Mouse (Mus musculus) left cerebral cortex, adult 8-10 months (tissue): ENCODE data around the gene Hsd3b1. TPM values are rescaled to one million over a fixed set of nuclear protein-coding genes. Genes with fewer than 3 reads are reported as not detected.
"Not testable (repeated sequence)": the region's sequence is repeated elsewhere in the genome, so short reads cannot be mapped to it uniquely, and the experiment has no call there.

Experiments used
- DNase-seq, 2 experiments: peaks; one replicate each; pipeline ENCODE4 v3.0.0; 2022; ENCODE audit warnings: low spot score in 2 of 2
- total RNA-seq, 4 experiments: library from RNA; stranded (reverse); gene quantifications; 2 replicates each; pipeline ENCODE4 v1.2.4; 2022

The Hsd3b1 gene
- 1 to 10 TPM in 2 of 4 experiments, not detected in 2; 4.5 to 4.7 TPM for total RNA-seq

DNA sequence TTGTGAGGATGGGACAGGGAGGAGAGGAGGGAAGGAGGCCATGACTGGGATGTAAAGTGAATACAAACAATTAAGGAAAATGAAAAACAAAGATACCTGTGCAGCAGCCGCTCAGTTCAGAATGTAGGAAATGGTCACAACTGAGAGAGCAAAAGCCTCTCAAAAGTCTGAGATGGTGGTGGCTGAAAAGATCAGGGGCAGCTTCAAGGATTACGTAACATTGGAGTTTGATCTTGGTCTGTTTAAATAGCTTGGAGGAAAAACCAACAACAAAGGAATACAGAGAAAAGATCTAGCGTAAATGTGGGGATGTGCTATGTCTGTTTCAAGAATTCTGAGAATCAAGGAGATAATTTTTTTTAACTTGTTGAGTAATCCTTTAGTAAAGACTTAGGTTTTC is at the start of gene Hsd3b1:
Gene Hsd3b1 (minus strand): TSS at position 219 of the 400 bp plus-strand sequence.
- DNase-seq: no peak

DNA sequence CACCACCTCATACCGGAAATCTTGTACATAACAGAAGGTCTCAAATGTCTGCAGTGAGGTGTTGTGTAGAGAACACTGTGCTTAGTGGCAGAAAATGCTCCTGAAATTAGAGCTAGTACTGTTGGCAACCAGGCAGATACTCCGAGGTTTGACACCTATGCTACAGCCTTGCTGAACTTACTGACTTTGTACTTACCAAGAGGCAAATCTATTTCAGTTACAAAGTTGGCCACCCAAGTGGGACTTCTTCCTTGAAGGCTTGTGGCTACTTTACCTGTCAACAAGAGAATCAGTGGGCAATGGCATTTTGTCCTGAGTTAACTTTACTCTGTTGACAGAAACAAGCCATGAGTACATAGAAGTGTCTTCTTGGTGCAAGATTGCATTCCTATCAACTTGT is 38.0 kb upstream of the Hsd3b1 start:
- no peak for DNase-seq

DNA sequence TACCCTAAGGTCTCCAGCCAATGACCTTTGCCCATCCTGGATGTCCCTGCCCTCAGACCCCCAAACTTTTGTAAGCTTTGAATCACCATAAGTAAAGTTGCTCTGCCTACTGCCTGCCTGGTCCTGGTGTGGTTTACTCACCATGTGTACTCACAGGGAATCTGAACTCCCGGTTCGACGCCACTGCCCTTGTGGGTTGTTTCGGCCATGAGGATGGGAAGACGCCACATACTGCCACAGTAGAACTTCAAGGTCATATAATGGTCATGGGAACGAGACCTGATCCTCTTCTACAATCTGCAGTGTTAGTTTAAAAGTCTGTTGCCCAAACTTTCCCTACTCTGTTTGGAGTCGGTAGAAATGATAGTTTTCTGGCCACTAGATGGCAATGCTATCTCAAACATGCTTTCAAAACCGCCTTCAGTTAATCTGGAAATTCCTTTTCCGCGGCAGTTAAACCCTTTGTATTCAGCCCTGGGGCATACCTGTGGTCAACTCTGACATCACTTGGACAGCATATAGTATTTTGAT is 35.5 kb upstream of the Hsd3b1 start:
- no peak for DNase-seq

DNA sequence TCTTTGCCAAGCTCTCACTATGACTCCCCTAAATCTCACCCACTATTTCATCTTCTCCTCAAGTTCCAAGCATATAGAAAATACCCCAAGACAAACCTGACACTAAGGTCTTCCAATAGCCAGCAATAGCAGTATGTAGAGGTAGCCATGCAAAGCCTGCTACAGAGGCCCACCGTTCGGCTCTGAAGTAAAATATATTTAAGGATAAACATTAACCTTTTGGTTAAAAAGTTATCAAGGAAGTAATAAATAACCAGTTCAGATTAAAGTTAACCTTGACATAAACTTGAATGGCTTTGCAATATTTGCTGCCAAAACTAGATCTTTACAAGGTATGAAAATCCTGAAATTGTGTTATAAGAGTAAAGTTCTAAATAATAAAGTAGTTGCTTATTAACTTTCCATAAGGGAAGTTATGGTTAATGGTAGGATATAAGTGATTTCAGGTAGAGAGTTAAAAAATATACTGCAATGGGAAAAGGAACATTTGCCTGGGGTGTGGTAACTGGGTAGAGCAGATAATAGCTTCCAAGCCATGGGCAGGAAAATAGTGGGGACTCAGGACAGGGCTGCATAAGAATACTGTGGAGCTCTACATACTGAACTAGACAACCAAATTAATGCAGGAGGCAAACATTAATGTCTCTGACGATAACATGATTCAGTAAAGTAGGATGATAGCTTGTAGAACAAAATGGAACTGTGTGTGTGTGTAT is 33.6 kb upstream of the Hsd3b1 start, which contains the start of gene Hao2:
Gene Hao2 (minus strand): TSS at position 183 of the 716 bp plus-strand sequence.
- no peak for DNase-seq

DNA sequence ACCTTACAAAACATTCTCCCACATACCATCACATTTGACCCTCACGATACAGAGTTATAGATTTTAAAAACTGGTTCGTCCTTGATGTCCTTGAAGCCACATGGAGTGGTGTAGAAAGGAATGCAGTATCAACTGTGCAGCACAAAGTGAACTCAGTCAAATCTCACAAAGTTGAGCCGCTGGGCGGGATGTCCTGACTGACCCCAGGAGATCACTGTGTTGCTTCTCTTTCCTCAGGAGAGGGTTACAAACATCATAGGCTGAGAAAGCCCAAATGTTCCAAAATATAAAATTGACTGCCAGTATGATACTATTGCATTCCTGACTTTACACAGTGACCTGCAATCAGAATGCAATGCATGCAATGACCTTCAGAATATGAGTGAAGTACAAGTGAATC is 30.8 kb upstream of the Hsd3b1 start:
- no peak for DNase-seq

DNA sequence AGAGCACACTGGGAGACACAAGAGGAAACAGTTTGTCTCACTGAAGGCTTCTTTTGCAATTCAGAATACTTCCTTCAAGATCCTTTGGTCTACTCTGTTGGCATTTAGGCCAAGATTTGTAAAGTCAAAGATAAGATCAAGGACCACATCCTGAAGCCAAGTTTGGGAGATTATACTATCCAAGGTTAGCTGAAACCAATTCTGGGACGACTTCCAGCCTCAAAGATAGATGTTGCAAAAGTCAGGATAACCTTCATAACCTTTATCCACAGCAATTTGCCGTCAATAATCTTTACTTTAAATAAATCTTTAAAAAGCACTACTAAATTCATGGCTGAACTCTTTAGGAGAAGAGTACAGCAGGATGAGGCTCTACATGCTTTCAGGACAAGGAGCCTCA is 28.6 kb upstream of the Hsd3b1 start:
- DNase-seq: no peak

DNA sequence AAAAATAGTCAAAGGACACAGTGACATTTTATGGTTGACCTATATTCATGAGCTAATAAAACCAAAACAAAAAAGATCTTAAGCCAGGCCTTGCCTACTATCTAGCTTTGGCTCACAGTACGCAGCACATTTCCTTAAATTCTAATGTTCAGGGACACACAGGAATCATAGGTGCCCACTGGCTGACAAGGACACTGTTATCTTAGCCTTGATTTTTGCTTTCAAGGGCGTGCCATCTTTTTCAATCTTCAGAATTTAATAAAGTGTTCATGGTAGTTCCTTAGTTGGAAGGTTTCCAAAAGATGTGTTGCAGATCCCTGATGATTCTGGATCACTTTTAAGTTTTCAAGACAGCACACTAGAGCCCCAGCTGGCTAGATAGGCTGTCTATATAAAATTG is 21.2 kb upstream of the Hsd3b1 start:
- DNase-seq: no peak

DNA sequence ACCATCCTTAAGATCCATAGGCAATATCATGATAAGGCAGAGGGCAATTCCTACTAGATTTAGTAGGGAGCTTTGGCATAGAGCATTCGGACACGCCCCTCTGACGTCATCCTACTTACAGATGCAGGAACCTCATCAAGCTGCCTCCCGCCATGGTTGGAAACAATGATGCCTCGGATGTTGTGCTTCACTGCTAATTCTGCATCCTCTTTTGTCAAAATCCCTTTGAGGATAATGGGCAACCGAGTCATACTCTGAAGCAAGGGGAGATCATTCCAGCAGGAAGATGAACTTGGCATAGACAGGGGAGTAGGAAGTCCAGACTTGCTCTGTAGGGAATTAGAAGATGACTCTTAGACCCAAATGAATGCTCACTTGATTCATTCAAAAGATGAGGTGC is 20.6 kb upstream of the Hsd3b1 start:
- no peak for DNase-seq

DNA sequence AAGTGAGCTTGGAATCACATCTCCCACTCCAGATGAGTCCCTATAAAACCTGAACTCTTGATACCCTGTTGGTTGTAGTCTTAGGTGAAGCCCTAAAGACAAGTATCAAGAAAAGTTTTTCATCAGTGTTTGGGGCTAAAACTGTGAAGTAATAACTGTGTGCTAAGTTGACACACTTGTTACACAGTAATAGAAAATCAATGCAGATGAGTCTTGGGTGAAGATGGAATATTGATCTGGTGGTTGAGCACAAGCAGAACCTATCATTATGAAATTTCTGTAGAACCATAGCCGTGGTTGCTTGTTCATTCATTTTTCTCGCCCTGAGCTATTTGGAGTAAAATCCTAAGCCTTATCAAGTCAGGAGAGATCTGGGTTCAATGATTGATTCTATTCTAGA is 8.6 kb upstream of the Hsd3b1 start:
- no peak for DNase-seq

DNA sequence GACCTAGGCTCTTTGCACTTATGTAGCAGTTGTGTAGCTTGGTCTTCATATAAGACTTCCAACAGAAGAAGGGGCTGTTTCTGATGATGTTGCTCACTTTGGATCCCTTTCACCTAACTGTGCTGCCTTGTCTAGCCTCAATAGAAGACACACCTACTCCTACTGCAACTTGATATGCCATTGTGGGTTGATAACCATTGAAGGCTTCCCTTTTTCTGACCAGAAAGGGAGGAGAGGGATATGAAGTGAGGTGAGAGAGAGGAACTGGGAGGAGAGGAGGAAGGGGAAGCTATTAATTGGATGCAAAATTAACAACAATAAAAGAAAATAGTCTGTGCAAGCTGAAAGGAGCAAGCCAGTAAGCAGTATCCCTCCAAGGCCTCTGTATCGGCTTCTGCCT is 3.2 kb upstream of the Hsd3b1 start:
- no peak for DNase-seq

DNA sequence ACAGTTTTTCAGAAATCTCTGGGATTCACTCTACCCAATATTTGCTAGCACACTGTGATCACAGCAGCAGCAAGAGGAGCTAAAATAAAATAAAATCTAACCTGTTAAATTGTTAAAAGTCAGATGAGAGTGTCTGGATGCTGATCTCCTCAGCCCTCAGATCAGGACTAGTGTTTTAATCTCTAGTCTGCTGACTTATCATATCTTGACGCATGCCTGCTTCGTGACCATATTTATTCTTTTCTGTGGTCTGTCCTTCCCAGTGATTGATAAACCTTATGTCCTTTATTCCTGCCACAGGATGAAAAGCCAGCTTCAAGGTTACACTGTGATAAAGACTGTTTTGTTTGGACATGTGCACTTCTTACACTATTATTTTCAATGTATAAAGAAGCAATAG is 1.5 kb downstream of the Hsd3b1 start:
- no peak for DNase-seq

DNA sequence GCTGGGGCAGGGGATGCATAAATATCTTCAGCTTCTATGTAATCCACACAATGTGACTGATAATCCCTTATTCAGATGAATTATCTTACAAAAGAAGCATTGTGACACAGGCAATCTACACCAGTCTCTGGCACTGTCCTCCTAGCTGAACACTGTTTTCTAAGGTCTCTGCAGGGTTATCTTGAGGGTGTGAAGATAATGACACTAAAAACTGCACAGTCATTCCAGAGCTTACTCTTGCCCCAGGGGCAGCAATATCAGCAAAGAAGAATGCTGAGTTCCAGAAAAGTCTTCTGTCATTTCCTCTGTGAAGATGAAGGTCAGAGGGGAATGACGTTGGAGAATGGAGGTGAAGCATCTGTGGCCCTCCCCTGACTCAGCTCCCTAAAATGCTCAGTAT is 2.7 kb downstream of the Hsd3b1 start:
- no peak for DNase-seq

DNA sequence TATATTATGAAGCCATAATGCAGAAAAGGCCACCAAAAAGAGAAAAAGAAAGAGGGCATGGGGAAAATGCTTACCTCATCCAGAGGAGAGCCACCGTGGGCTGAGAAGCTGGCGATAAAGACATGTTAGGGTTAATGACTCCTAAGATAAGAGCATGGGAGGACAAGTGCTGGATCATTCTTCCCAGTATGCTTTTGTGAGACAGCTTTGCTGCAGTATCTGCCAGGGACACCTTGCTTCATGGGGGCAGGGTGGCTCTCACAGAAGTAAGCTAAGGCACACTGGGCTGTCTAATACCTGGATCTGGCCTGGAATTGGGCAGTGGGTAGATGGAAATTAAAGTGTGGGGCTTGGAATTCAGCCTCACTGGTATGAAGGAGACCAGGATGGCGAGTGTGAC is 4.4 kb downstream of the Hsd3b1 start:
- no peak for DNase-seq

DNA sequence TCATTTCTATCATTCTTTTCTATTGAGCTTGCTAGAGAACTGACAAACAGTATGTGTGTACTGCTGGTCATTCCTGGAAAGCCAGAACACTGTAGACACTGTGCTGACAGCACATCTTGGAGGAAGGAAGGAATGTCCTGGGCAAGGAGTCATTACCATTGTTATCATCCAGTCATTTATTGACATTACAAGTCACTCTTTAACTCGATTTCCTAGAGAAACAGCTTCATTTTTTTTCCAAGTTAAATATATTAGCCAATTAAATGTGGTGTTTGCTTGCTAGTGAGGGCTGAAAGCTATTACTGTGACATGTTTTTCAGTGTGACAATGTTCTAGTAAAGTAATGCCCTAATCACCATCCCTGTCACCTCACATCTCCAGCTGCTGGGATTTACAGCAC is 5.9 kb downstream of the Hsd3b1 start:
- DNase-seq: no peak

DNA sequence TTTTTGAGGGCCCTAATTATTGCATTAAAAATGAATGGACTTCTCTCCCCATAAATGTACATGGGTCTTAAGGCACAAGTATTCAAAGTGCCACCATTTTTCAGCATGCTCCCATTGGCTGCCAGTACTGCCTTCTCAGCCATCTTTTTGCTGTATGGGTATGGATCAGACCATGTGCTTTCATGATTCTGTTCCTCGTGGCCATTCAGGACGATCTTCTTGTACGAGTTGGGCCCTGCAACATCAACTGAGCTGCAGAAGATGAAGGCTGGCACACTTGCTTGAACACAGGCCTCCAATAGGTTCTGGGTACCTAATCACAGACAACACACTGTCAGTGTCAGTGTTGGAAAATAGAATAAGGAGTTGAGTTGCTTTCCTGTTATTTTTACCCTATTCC is 6.5 kb downstream of the Hsd3b1 start:
- DNase-seq: no peak

DNA sequence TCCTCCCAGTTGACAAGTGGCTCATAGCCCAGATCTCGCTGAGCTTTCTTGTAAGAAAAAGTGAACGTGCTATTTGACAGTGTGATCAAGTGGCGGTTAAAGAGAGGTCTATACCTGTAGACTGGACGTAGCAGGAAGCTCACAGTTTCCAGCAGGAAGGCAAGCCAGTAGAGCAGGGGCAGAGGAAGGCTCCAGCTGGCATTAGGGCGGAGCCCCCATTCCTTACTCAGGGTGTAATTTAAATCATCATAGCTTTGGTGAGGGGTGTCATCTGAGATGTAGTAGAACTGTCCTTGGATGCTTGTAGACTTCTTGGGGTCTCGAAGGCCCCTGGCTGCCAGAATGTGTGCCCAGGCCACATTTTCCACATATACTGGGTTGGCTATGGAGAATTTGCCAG is 7.0 kb downstream of the Hsd3b1 start:
- DNase-seq: no peak

DNA sequence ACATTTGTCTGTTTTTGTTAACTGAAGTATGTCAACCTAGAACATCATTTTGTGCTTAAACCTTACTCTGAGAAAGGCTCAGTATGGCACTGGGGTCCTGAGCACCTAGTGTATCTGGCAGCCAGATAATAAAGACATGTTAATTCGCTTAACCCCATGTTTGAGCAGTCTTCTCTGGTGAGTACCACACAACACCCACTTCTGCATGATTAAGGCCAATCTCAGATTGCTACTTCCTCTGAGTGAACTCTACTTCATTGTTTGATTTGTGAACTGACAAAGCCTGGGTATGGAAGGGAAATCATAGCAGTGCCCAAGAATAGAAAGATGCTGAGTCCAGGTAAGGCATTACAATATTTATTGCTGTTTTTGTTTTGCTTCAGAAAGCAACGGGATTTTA is 7.7 kb downstream of the Hsd3b1 start:
- no peak for DNase-seq

DNA sequence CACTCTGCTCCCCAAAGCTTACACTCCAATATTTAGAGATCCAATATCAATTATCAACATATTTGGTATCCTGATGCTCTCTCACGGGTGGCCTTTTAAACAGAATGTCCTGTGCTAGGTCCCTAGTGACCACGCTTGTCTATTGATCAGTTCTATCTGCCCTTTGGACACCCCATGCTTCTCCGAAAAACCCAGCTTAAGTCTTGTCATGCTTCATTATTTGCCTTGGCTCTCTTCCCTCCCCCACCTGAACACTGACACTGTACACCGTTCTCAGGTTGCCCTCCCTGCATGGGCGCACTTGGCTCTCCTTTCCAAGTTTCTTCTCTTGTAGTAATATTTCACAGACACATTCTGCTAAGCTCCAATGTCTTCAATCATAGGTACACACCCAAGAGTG is 9.3 kb downstream of the Hsd3b1 start:
- DNase-seq: no peak

DNA sequence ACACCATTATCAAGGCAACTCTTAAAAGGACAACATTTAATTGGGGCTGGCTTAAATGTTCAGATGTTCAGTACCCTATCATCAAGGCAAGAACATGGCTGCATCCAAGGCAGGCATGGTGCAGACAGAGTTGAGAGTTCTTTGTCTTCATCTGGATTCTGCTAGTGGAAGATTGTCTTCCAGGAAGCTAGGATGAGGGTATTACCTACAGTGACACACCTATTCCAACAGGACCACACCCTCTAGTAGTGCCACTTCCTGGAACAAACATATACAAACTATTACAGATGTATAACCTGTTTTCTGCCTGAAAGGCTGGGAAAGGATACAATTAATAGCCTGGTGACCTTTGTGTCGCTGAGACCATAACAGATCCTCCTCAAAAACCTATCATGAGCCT is 10.7 kb downstream of the Hsd3b1 start:
- no peak for DNase-seq

DNA sequence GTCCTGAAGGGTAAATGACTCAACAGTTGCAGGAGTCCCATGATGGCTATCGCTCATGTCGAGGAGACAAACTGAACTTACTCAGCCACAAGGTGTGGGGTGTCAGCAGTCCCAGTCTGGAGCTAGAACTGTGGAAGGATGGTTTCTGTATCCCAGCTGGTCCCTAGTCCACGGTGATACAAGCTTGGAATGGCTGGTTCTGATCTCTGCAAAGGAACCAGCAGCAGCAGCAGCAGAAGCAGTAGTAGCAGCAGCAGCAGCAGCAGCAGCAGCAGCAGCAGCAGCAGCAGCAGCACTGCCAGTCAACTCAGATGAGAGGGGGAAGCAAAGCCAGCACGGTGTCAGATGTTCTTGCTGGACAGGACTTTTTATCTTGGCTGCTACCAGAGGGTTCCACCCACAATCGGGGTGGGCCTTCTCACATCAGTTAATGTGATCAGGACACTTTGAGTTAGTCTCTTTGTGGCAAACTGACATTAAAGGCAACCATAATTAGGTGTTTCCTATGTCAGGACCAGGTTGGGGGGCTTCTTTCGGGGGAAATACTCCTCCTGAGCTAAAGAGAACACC is 45.4 kb downstream of the Hsd3b1 start, which contains the start of gene Hsd3b6:
Gene Hsd3b6 (minus strand): TSS at position 343 of the 570 bp plus-strand sequence.
- no peak for DNase-seq

DNA sequence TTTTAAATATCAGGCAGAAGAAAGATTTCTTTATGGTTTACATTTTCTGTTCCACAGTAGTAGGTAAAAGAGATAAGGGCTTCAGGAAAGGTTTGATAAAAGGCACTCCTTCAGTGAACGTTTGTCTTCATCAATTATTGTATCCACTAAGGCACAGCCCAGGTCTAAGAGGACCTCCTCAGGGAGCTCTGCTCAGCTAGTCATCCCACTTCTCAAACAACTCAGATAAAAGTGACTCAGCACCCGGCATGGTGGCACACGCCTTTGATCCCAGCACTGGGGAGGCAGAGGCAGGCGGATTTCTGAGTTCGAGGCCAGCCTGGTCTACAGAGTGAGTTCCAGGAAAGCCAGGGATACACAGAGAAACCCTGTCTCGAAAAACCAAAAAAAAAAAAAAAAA is 46.9 kb downstream of the Hsd3b1 start:
- DNase-seq: not testable (repeated sequence)

DNA sequence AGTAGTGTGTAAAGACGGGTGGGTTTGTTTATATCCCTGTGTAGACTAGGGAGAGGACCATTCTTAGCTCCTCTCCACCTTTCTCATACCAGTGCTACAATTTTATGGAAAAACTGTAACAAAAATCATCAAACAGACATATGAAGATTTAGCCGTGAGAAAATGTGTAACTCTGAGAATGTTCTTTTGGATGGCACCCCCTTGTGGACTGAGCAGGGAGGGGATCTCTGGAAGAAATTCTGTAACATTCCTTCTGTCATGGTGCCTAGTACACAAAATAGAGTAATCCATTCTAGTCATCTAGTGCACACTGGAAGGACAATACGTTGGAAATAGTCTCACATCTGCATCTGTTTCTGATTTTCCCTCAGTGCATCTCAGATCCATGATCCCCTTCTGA is 54.6 kb downstream of the Hsd3b1 start:
- not testable (repeated sequence) for DNase-seq
